10 mouse cellular contexts compared by ENCODE assay signal in the genomic region with DNA sequence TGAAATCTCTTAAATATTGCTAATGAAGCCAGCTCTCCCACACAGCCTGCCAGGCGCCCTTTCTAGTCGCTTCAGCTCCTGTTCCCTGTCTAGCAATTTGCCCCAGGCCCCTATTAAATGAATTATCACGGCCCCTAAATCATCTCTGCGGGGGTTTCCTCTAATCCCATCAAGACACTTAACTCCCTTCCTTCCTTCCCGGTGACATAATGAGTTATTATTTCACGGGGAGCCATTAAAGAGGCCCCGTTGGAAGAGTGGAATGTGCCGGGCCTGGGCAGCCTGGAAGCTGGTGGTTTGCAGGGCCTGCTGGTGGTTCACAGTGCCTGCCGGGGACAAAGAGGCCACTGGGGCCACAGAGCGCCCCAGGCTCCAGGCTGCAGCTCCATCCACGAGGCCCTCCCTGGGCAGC.
A peak's percentile ranks its signal among the peaks of the same experiment; 100 is the strongest.
DNase-seq lines count a peak whose midpoint lies in the region; ATAC-seq lines count a peak whose summit lies in the region.
"Had no signal": no experiment of that assay in that cellular context is flagged by ENCODE, and none has a peak within 500 bp of the region (broad histone marks: within the 10 kb centered on the region; RNA-seq: fewer than 3 reads in every experiment).

No protein-coding gene starts in this region.

- H3K4me1 ChIP-seq in hindbrain, embryonic 13.5 days (replicated peaks) = peaks cover 18% of the 10 kb centered on the region
- H3K4me1 ChIP-seq in midbrain, embryonic 16.5 days (ENCODE audit: control insufficient read depth, insufficient read depth, low read length) = peaks cover 5% of the 10 kb centered on the region; the same call in 1 of the 2 replicates

- H3K4me2 ChIP-seq in hindbrain, embryonic 13.5 days = no peak overlapping the region
- no peak overlapping the region for H3K4me2 ChIP-seq in midbrain, embryonic 16.5 days (ENCODE audit: low read length)

- H3K27me3 ChIP-seq in hindbrain, embryonic 13.5 days = peaks cover 89% of the 10 kb centered on the region
- H3K27me3 ChIP-seq in midbrain, embryonic 16.5 days (ENCODE audit: control insufficient read depth, insufficient read depth, low read depth, low read length) = peaks cover 36% of the 10 kb centered on the region

- peak overlapping the region; percentile 44; the same call in 1 of the 2 replicates for H3K27ac ChIP-seq in hindbrain, embryonic 13.5 days
- H3K27ac ChIP-seq in midbrain, embryonic 16.5 days (ENCODE audit: low read length) = no peak overlapping the region
- H3K27ac ChIP-seq: macrophage had no signal

- no peak overlapping the region for H3K4me3 ChIP-seq in hindbrain, embryonic 13.5 days
- H3K4me3 ChIP-seq in midbrain, embryonic 16.5 days (ENCODE audit: low read depth, low read length) = no peak overlapping the region

- no peaks in the 10 kb centered on the region for H3K9me3 ChIP-seq in hindbrain, embryonic 13.5 days
- H3K9me3 ChIP-seq in midbrain, embryonic 16.5 days (replicated peaks; ENCODE audit: control insufficient read depth, low read length, poor library complexity, severe bottlenecking) = no peaks in the 10 kb centered on the region

- 7% methylated on average over 11 of the region's 11 CpGs for WGBS in hindbrain, embryonic 13.5 days
- WGBS in midbrain, embryonic 16.5 days = 7% methylated on average over 11 of the region's 11 CpGs

- DNase-seq in Muller cell, postnatal 12 days (ENCODE audit: inconsistent ontology term) = peak; percentile 26
- DNase-seq in embryo, embryonic 10.5 days (ENCODE audit: low spot score) = peak; percentile 86
- no peak for DNase-seq in spleen, postnatal 14 days (ENCODE audit: low spot score in 2 of 2)
- no peak for DNase-seq in frontal cortex, adult 2 months (ENCODE audit: extremely low spot score in 1 of 2, low spot score in 1 of 2)
- DNase-seq: right cerebral cortex, adult 18-20 months; thymus, postnatal 4 days had no signal

- H3K9ac ChIP-seq in hindbrain, embryonic 13.5 days = no peak overlapping the region
- no peak overlapping the region for H3K9ac ChIP-seq in midbrain, embryonic 16.5 days (ENCODE audit: low read depth, low read length)

- peak; percentile 82 for ATAC-seq in hindbrain, embryonic 13.5 days (ENCODE audit: low FRiP score)
- ATAC-seq in midbrain, embryonic 16.5 days = peak; percentile 66
- no peak for ATAC-seq in activated CD4-positive, CD25-positive, alpha-beta regulatory T cell, adult 4 months

- H3K36me3 ChIP-seq in hindbrain, embryonic 13.5 days = no peaks in the 10 kb centered on the region
- no peaks in the 10 kb centered on the region for H3K36me3 ChIP-seq in midbrain, embryonic 16.5 days (ENCODE audit: control insufficient read depth, insufficient read depth, low read length)

Comparison
In these comparisons a context has a peak if more than half of its experiments do, and no peak if none do; other contexts are left out.
1. DNase-seq: peak in Muller cell, postnatal 12 days (single experiment) and embryo, embryonic 10.5 days (single experiment); none in spleen, postnatal 14 days (0 of 2) and frontal cortex, adult 2 months (0 of 2).